9 mouse cellular contexts compared by ENCODE assay signal in genomic region chr17:84641893-84642292, GRCm38 (mm10). TPM values are rescaled to one million over a fixed set of nuclear protein-coding genes. Genes with fewer than 3 reads are reported as not detected.
DNase-seq lines count a peak whose midpoint lies in the region; ATAC-seq and TF ChIP-seq lines count a peak whose summit lies in the region.
"Had no signal": no experiment of that assay in that cellular context is flagged by ENCODE, and none has a peak within 500 bp of the region (broad histone marks: within the 10 kb centered on the region; RNA-seq: fewer than 3 reads in every experiment).

No protein-coding gene starts in this region.

- TF ChIP-seq CTCF in heart, adult 2 months (IDR thresholded peaks at IDR 0.05): peak; percentile 69

- no peak overlapping the region for H3K27ac ChIP-seq in heart, adult 2 months
- H3K27ac ChIP-seq in heart, embryonic 10.5 days: no peak overlapping the region

- no peaks in the 10 kb centered on the region for H3K36me3 ChIP-seq in heart, adult 2 months (ENCODE audit: control insufficient read depth, insufficient read depth, low read length)
- H3K36me3 ChIP-seq in heart, embryonic 10.5 days: no peaks in the 10 kb centered on the region
- H3K36me3 ChIP-seq: limb, embryonic 15.5 days had no signal

- DNase-seq in heart, adult 2 months: no peak
- no peak for DNase-seq in heart, embryonic 10.5 days (ENCODE audit: low spot score)
- peak; percentile 50 for DNase-seq in urinary bladder, postnatal 14 days (ENCODE audit: low spot score)
- DNase-seq in urinary bladder, postnatal 4 days (ENCODE audit: low spot score in 2 of 2): no peak
- DNase-seq in c-Kit-positive CD71-positive TER-119-positive erythroid progenitor cells, embryonic 14.5 days (ENCODE audit: low spot score): peak; percentile 40
- DNase-seq in left cerebral cortex, postnatal 10 days (ENCODE audit: extremely low spot score in 1 of 2, low spot score in 2 of 2): peak; percentile 51 to 61
- DNase-seq in right cerebral cortex, adult 2 months (ENCODE audit: low spot score in 2 of 2): peak; percentile 68 to 69

- no peaks in the 10 kb centered on the region for H3K27me3 ChIP-seq in heart, adult 2 months (ENCODE audit: control insufficient read depth, insufficient read depth, low read length)
- H3K27me3 ChIP-seq in heart, embryonic 10.5 days (ENCODE audit: insufficient read depth, poor library complexity, severe bottlenecking): no peaks in the 10 kb centered on the region
- H3K27me3 ChIP-seq: limb, embryonic 15.5 days had no signal

- H3K4me3 ChIP-seq in heart, adult 2 months: no peak overlapping the region
- no peak overlapping the region for H3K4me3 ChIP-seq in heart, embryonic 10.5 days
- H3K4me3 ChIP-seq: limb, embryonic 15.5 days had no signal

- WGBS in heart, adult 2 months: 61% methylated on average over 3 of the region's 3 CpGs
- 34% methylated on average over 3 of the region's 3 CpGs for WGBS in heart, embryonic 10.5 days

- no peaks in the 10 kb centered on the region for H3K9me3 ChIP-seq in heart, embryonic 10.5 days
- H3K9me3 ChIP-seq: limb, embryonic 15.5 days had no signal

- no peaks in the 10 kb centered on the region for H3K79me2 ChIP-seq in heart, adult 2 months (replicated peaks; ENCODE audit: control insufficient read depth, insufficient read depth, low read length)

- TF ChIP-seq POLR2A in heart, adult 2 months (IDR thresholded peaks at IDR 0.05; ENCODE audit: insufficient read depth, low read depth, low read length): no peak

- peaks cover 8% of the 10 kb centered on the region for H3K4me1 ChIP-seq in heart, adult 2 months (ENCODE audit: control insufficient read depth, insufficient read depth, low read length)
- peaks cover 35% of the 10 kb centered on the region for H3K4me1 ChIP-seq in heart, embryonic 10.5 days

- intact Hi-C loops in heart, adult 2 months (cut with DNase I): no loop called here
- intact Hi-C loops in left cerebral cortex, postnatal 10 days (cut with DNase I): no loop called here

- no peak overlapping the region for H3K9ac ChIP-seq in heart, adult 2 months (ENCODE audit: low read depth, low read length)
- H3K9ac ChIP-seq: limb, embryonic 15.5 days had no signal

- TF ChIP-seq EP300 in heart, adult 2 months (IDR thresholded peaks at IDR 0.05; ENCODE audit: insufficient read depth, low read depth, low read length): no peak

- no peak for ATAC-seq in inflammation-experienced regulatory T-cells, adult 6 months

RNA-seq across cellular contexts. Expression of gene Dync2li1, which starts 15.6 kb away (rescaled TPM):
- 1 to 10 TPM; 2.7 to 3.5 TPM for total RNA-seq in heart, adult 2 months (2021)
- 2.9 and 3.2 TPM in 2 replicates for polyA plus RNA-seq in heart, adult 2 months (2012; rRNA removed)
- polyA plus RNA-seq in heart, embryonic 10.5 days (2016; fragmentation: Nextera tagmentation; extraction: Ambion mirVana): 9.9 and 17.2 TPM in 2 replicates
- 10 to 100 TPM; 23.5 to 25.6 TPM for total RNA-seq in left cerebral cortex, postnatal 10 days (2021)
- 1 to 10 TPM in 2 of 3 experiments, under 1 TPM in 1; 0.79 to 1.9 (median 1.6) TPM for polyA plus RNA-seq in inflammation-experienced regulatory T-cells, adult 6 months (2017; shearing (Covaris generic))

RNA-seq across cellular contexts. Expression of gene Abcg8, which starts 34.2 kb away (rescaled TPM):
- total RNA-seq in heart, adult 2 months (2021): not detected
- 0.06 TPM in 1 of 2 replicates, not detected in the other for polyA plus RNA-seq in heart, adult 2 months (2012; rRNA removed)
- polyA plus RNA-seq in heart, embryonic 10.5 days (2016; fragmentation: Nextera tagmentation; extraction: Ambion mirVana): 0.09 TPM in 1 of 2 replicates, not detected in the other
- not detected for total RNA-seq in left cerebral cortex, postnatal 10 days (2021)
- polyA plus RNA-seq in inflammation-experienced regulatory T-cells, adult 6 months (2017; shearing (Covaris generic)): not detected

RNA-seq across cellular contexts. Expression of gene Abcg5, which starts 40.9 kb away (rescaled TPM):
- total RNA-seq in heart, adult 2 months (2021): not detected
- polyA plus RNA-seq in heart, adult 2 months (2012; rRNA removed): 0.09 TPM in 1 of 2 replicates, not detected in the other
- polyA plus RNA-seq in heart, embryonic 10.5 days (2016; fragmentation: Nextera tagmentation; extraction: Ambion mirVana): 0.65 TPM in 2 replicates
- total RNA-seq in left cerebral cortex, postnatal 10 days (2021): not detected
- under 1 TPM in 1 of 3 experiments, not detected in 2; 0.49 TPM for polyA plus RNA-seq in inflammation-experienced regulatory T-cells, adult 6 months (2017; shearing (Covaris generic))

Comparison
In these comparisons a context has a peak if more than half of its experiments do, and no peak if none do; other contexts are left out.
1. DNase-seq: peak in urinary bladder, postnatal 14 days (single experiment), c-Kit-positive CD71-positive TER-119-positive erythroid progenitor cells, embryonic 14.5 days (single experiment), left cerebral cortex, postnatal 10 days (2 of 2) and right cerebral cortex, adult 2 months (2 of 2); none in heart, adult 2 months (0 of 2), heart, embryonic 10.5 days (single experiment) and urinary bladder, postnatal 4 days (0 of 2).